10 mouse cellular contexts compared by ENCODE assay signal in genomic region chr9:47428710-47429341, GRCm38 (mm10).
"Had no signal": no experiment of that assay in that cellular context is flagged by ENCODE, and none has a peak within 500 bp of the region (broad histone marks: within the 10 kb centered on the region; RNA-seq: fewer than 3 reads in every experiment).

No protein-coding gene starts in this region.

- H3K4me2 ChIP-seq: limb, embryonic 15.5 days; liver, embryonic 12.5 days; midbrain, embryonic 13.5 days; neural tube, embryonic 15.5 days had no signal

- H3K27me3 ChIP-seq: limb, embryonic 15.5 days; liver, embryonic 12.5 days had no signal

- H3K27ac ChIP-seq: kidney, postnatal 0 days; left cerebral cortex, adult 2 months; limb, embryonic 15.5 days; liver, embryonic 12.5 days; midbrain, embryonic 13.5 days; neural tube, embryonic 15.5 days; stomach, postnatal 0 days had no signal

- H3K4me1 ChIP-seq: limb, embryonic 15.5 days; liver, embryonic 12.5 days; midbrain, embryonic 13.5 days had no signal

- H3K36me3 ChIP-seq: limb, embryonic 15.5 days; liver, embryonic 12.5 days; midbrain, embryonic 13.5 days; neural tube, embryonic 15.5 days had no signal

- ATAC-seq: liver, embryonic 12.5 days; midbrain, embryonic 13.5 days had no signal

- H3K9ac ChIP-seq: limb, embryonic 15.5 days; liver, embryonic 12.5 days; midbrain, embryonic 13.5 days; neural tube, embryonic 15.5 days had no signal

- DNase-seq: kidney, adult 18-20 months; right cerebral cortex, adult 18-20 months; thymus, postnatal 4 days had no signal

- H3K4me3 ChIP-seq: left cerebral cortex, adult 2 months; limb, embryonic 15.5 days; liver, embryonic 12.5 days; midbrain, embryonic 13.5 days; neural tube, embryonic 15.5 days had no signal

- H3K9me3 ChIP-seq: limb, embryonic 15.5 days; liver, embryonic 12.5 days; midbrain, embryonic 13.5 days; neural tube, embryonic 15.5 days had no signal
